In genomic region chr8:114990865-114991613, GRCm38 (mm10) we compare ENCODE assay signal across 26 mouse cellular contexts.
DNase-seq lines count a peak whose midpoint lies in the region; ATAC-seq lines count a peak whose summit lies in the region.
"Had no signal": no experiment of that assay in that cellular context is flagged by ENCODE, and none has a peak within 500 bp of the region (broad histone marks: within the 10 kb centered on the region; RNA-seq: fewer than 3 reads in every experiment).

No protein-coding gene starts in this region.

- no peak for DNase-seq in hindbrain, embryonic 10.5 days (ENCODE audit: low spot score)
- DNase-seq in neural tube, embryonic 11.5 days (ENCODE audit: low spot score) = peak; percentile 69
- DNase-seq in neural tube, embryonic 10.5 days (ENCODE audit: extremely low spot score, low spot score) = no peak
- peak; percentile 62 for DNase-seq in midbrain, embryonic 14.5 days
- DNase-seq in testis, postnatal 10 days (ENCODE audit: low spot score) = no peak
- DNase-seq in ovary, adult 18-20 months (ENCODE audit: low spot score) = no peak
- DNase-seq: adrenal gland, postnatal 36 days; cerebellum, adult 9-11 months; heart, postnatal 36 days; kidney, adult 2 months; kidney, postnatal 4 days; layer of hippocampus, adult 9-11 months; liver, embryonic 13.5 days; lung, adult 2 months; lung, postnatal 14 days; right cerebral cortex, postnatal 4 days; thymus, adult 18-20 months; thymus, postnatal 4 days had no signal

- H3K27me3 ChIP-seq in hindbrain, embryonic 12.5 days = peaks cover 5% of the 10 kb centered on the region
- no peaks in the 10 kb centered on the region; the same call in 1 of the 2 replicates for H3K27me3 ChIP-seq in hindbrain, embryonic 10.5 days (ENCODE audit: insufficient read depth, poor library complexity, severe bottlenecking)
- H3K27me3 ChIP-seq in neural tube, embryonic 11.5 days (ENCODE audit: control insufficient read depth, insufficient read depth, low read length) = no peaks in the 10 kb centered on the region; the same call in 1 of the 2 replicates
- no peaks in the 10 kb centered on the region for H3K27me3 ChIP-seq in midbrain, embryonic 14.5 days (ENCODE audit: control insufficient read depth, insufficient read depth, low read length)
- peaks cover 5% of the 10 kb centered on the region; the same call in 1 of the 2 replicates for H3K27me3 ChIP-seq in neural tube, embryonic 15.5 days (replicated peaks)
- H3K27me3 ChIP-seq: heart, embryonic 15.5 days; liver, embryonic 13.5 days had no signal

- 37% methylated on average over 13 of the region's 13 CpGs for WGBS in hindbrain, embryonic 12.5 days
- WGBS in hindbrain, embryonic 10.5 days = 64% methylated on average over 13 of the region's 13 CpGs
- WGBS in neural tube, embryonic 11.5 days = 39% methylated on average over 13 of the region's 13 CpGs
- WGBS in midbrain, embryonic 14.5 days = 24% methylated on average over 13 of the region's 13 CpGs
- 15% methylated on average over 13 of the region's 13 CpGs for WGBS in neural tube, embryonic 15.5 days

- H3K9ac ChIP-seq in hindbrain, embryonic 12.5 days = no peak overlapping the region
- no peak overlapping the region for H3K9ac ChIP-seq in neural tube, embryonic 11.5 days (ENCODE audit: low read length)
- no peak overlapping the region for H3K9ac ChIP-seq in midbrain, embryonic 14.5 days (replicated peaks; ENCODE audit: low read length)
- no peak overlapping the region for H3K9ac ChIP-seq in neural tube, embryonic 15.5 days (replicated peaks)
- H3K9ac ChIP-seq: embryonic facial prominence, embryonic 13.5 days; forebrain, embryonic 12.5 days; heart, embryonic 15.5 days; liver, embryonic 13.5 days had no signal

- H3K27ac ChIP-seq in hindbrain, embryonic 12.5 days = no peak overlapping the region
- no peak overlapping the region for H3K27ac ChIP-seq in hindbrain, embryonic 10.5 days
- no peak overlapping the region for H3K27ac ChIP-seq in neural tube, embryonic 11.5 days (ENCODE audit: low read depth, low read length)
- no peak overlapping the region for H3K27ac ChIP-seq in midbrain, embryonic 14.5 days (replicated peaks; ENCODE audit: low read depth, low read length)
- no peak overlapping the region for H3K27ac ChIP-seq in neural tube, embryonic 15.5 days (replicated peaks)
- H3K27ac ChIP-seq: embryonic facial prominence, embryonic 13.5 days; forebrain, embryonic 12.5 days; heart, embryonic 15.5 days; left cerebral cortex, adult 2 months; liver, embryonic 13.5 days had no signal

- no peaks in the 10 kb centered on the region for H3K9me3 ChIP-seq in hindbrain, embryonic 12.5 days (replicated peaks)
- H3K9me3 ChIP-seq in hindbrain, embryonic 10.5 days = no peaks in the 10 kb centered on the region
- no peaks in the 10 kb centered on the region for H3K9me3 ChIP-seq in neural tube, embryonic 11.5 days (ENCODE audit: control insufficient read depth, low read length)
- no peaks in the 10 kb centered on the region for H3K9me3 ChIP-seq in midbrain, embryonic 14.5 days (ENCODE audit: control insufficient read depth, low read length)
- H3K9me3 ChIP-seq in neural tube, embryonic 15.5 days (replicated peaks) = no peaks in the 10 kb centered on the region
- H3K9me3 ChIP-seq: embryonic facial prominence, embryonic 13.5 days; forebrain, embryonic 12.5 days; heart, embryonic 15.5 days; liver, embryonic 13.5 days had no signal

- no peak overlapping the region for H3K4me3 ChIP-seq in hindbrain, embryonic 12.5 days
- no peak overlapping the region for H3K4me3 ChIP-seq in hindbrain, embryonic 10.5 days
- no peak overlapping the region for H3K4me3 ChIP-seq in neural tube, embryonic 11.5 days (ENCODE audit: low read depth, low read length)
- no peak overlapping the region for H3K4me3 ChIP-seq in midbrain, embryonic 14.5 days (replicated peaks; ENCODE audit: low read depth, low read length)
- no peak overlapping the region for H3K4me3 ChIP-seq in neural tube, embryonic 15.5 days (replicated peaks)
- H3K4me3 ChIP-seq: embryonic facial prominence, embryonic 13.5 days; erythroblast, embryonic 14.5 days; forebrain, embryonic 12.5 days; heart, embryonic 15.5 days; left cerebral cortex, adult 2 months; liver, embryonic 13.5 days had no signal

- no peaks in the 10 kb centered on the region for H3K36me3 ChIP-seq in hindbrain, embryonic 12.5 days
- H3K36me3 ChIP-seq in hindbrain, embryonic 10.5 days = no peaks in the 10 kb centered on the region
- no peaks in the 10 kb centered on the region for H3K36me3 ChIP-seq in neural tube, embryonic 11.5 days (ENCODE audit: control insufficient read depth, insufficient read depth, low read length)
- no peaks in the 10 kb centered on the region for H3K36me3 ChIP-seq in midbrain, embryonic 14.5 days (ENCODE audit: control insufficient read depth, insufficient read depth, low read length)
- no peaks in the 10 kb centered on the region for H3K36me3 ChIP-seq in neural tube, embryonic 15.5 days
- H3K36me3 ChIP-seq: embryonic facial prominence, embryonic 13.5 days; forebrain, embryonic 12.5 days; heart, embryonic 15.5 days; liver, embryonic 13.5 days had no signal

- peaks cover 10% of the 10 kb centered on the region for H3K4me1 ChIP-seq in hindbrain, embryonic 12.5 days
- H3K4me1 ChIP-seq in hindbrain, embryonic 10.5 days (replicated peaks) = peaks cover 19% of the 10 kb centered on the region
- H3K4me1 ChIP-seq in neural tube, embryonic 11.5 days (ENCODE audit: control insufficient read depth, insufficient read depth, low read length) = peaks cover 5% of the 10 kb centered on the region; the same call in 1 of the 2 replicates
- peaks cover 7% of the 10 kb centered on the region for H3K4me1 ChIP-seq in midbrain, embryonic 14.5 days (ENCODE audit: control insufficient read depth, insufficient read depth, low read length)
- peaks cover 9% of the 10 kb centered on the region for H3K4me1 ChIP-seq in neural tube, embryonic 15.5 days
- H3K4me1 ChIP-seq: embryonic facial prominence, embryonic 13.5 days; forebrain, embryonic 12.5 days; heart, embryonic 15.5 days; liver, embryonic 13.5 days had no signal

- peak overlapping the region; percentile 16; the same call in 1 of the 2 replicates for H3K4me2 ChIP-seq in hindbrain, embryonic 12.5 days (replicated peaks)
- H3K4me2 ChIP-seq in neural tube, embryonic 11.5 days (ENCODE audit: low read depth) = no peak overlapping the region
- H3K4me2 ChIP-seq in midbrain, embryonic 14.5 days (ENCODE audit: low read length) = 0 out of 2 replicates have a peak overlapping the region, but pooled peaks have one; percentile 12
- H3K4me2 ChIP-seq in neural tube, embryonic 15.5 days = peak overlapping the region; percentile 17; the same call in 1 of the 2 replicates
- H3K4me2 ChIP-seq: embryonic facial prominence, embryonic 13.5 days; forebrain, embryonic 12.5 days; heart, embryonic 15.5 days; liver, embryonic 13.5 days had no signal

- no peak for ATAC-seq in hindbrain, embryonic 12.5 days (ENCODE audit: low FRiP score)
- ATAC-seq in neural tube, embryonic 11.5 days (ENCODE audit: insufficient read depth, low FRiP score, low TSS enrichment) = peak; percentile 85
- ATAC-seq in midbrain, embryonic 14.5 days (ENCODE audit: low FRiP score, low TSS enrichment) = no peak
- ATAC-seq in neural tube, embryonic 15.5 days (ENCODE audit: low FRiP score) = no peak
- ATAC-seq: inflammation-experienced regulatory T-cells, adult 6 months had no signal

Comparison
In these comparisons a context has a peak if more than half of its experiments do, and no peak if none do; other contexts are left out.
1. DNase-seq: peak in neural tube, embryonic 11.5 days (single experiment) and midbrain, embryonic 14.5 days (single experiment); none in hindbrain, embryonic 10.5 days (single experiment), neural tube, embryonic 10.5 days (single experiment), testis, postnatal 10 days (single experiment) and ovary, adult 18-20 months (single experiment).